Mouse (Mus musculus): Measurements from ENCODE around the gene Olfr1241.

Olfr1241 gene

DNA sequence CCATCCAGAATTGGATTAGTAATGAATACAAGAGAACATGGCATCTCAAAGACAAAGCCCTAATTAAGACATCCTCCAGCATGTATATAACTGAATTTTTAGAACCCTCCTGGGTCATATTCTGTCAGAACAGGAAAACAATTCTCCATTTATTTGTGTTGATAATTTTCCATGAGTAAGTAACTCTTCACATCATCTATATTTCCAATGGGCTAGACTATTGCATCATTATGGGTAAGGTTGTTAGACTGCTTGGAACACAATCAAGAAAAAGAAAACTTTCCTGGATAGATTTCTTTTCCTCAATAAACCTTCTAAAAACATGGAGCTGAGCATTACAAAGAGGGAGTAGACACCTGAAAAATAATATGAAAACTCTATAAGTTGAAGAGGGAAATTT is at the start of gene Olfr1241:
Gene Olfr1241 (minus strand): TSS at position 101 of the 400 bp plus-strand sequence.
- DNase-seq, result no peak

- no peak for DNase-seq
Observed at GRCm38 (mm10) chr2:89531387-89531786, 44.5 kb upstream of the Olfr1241 start, which contains the start of gene Olfr1243. TSS of gene Olfr1243 (minus strand) at chr2:89531487.

- no peak for DNase-seq
Observed at GRCm38 (mm10) chr2:89498235-89498634, 11.3 kb upstream of the Olfr1241 start, which contains the start of gene Olfr1242. TSS of gene Olfr1242 (minus strand) at chr2:89498335.

GRCm38 (mm10) chr2:89442900-89443299 is 44.0 kb downstream of the Olfr1241 start, which contains the start of gene Olfr1240:
TSS of gene Olfr1240 (minus strand) at chr2:89443000.
- no peak for DNase-seq
